Mouse (Mus musculus) embryonic facial prominence, embryonic 13.5 days (tissue): ENCODE measurements at regions not wholly inside any gene's neighbourhood (a gene's known extent, or its start where the extent isn't known, plus 50 kb on each side); places are given as distances from the start of the nearest gene placed in this dataset.
A peak's percentile ranks its signal among the peaks of the same experiment; 100 is the strongest.

Source experiments
- ATAC-seq: fragments of 200-750 bp; cut with Nextera tagmentation; 2 replicates; pipeline ENCODE4 v1.8.0; 2017; ENCODE audit warnings: low read depth; ENCODE audit not compliant: insufficient number of reproducible peaks, insufficient read depth, low FRiP score, low TSS enrichment
- H3K27ac ChIP-seq: fragments of 300-500 bp; sonication (generic); 2 replicates; pipeline ENCODE4 v1.5.1; 2015; ENCODE audit warnings: moderate library complexity, mild to moderate bottlenecking, inconsistent platforms
- H3K27me3 ChIP-seq: fragments of 300-500 bp; sonication (generic); 2 replicates; pipeline ENCODE4 v1.6.1; 2015; ENCODE audit warnings: mild to moderate bottlenecking, inconsistent platforms
- H3K36me3 ChIP-seq: fragments of 300-500 bp; sonication (generic); 2 replicates; pipeline ENCODE4 v1.6.1; 2015; ENCODE audit warnings: mild to moderate bottlenecking, inconsistent platforms
- H3K4me1 ChIP-seq: fragments of 300-500 bp; sonication (generic); 2 replicates; pipeline ENCODE4 v1.6.1; 2015; ENCODE audit warnings: inconsistent platforms
- H3K4me2 ChIP-seq: fragments of 300-500 bp; sonication (generic); 2 replicates; pipeline ENCODE4 v1.6.1; 2015; ENCODE audit warnings: moderate library complexity, mild to moderate bottlenecking, inconsistent platforms
- H3K4me3 ChIP-seq: fragments of 300-500 bp; sonication (generic); 2 replicates; pipeline ENCODE4 v1.5.1; 2015; ENCODE audit warnings: mild to moderate bottlenecking, inconsistent platforms
- H3K9ac ChIP-seq: fragments of 300-500 bp; sonication (generic); 2 replicates; pipeline ENCODE4 v1.6.1; 2015; ENCODE audit warnings: mild to moderate bottlenecking, inconsistent platforms
- H3K9me3 ChIP-seq: fragments of 300-500 bp; sonication (generic); 2 replicates; pipeline ENCODE4 v1.6.1; 2016; ENCODE audit warnings: inconsistent platforms
- WGBS: fragments of 180-500 bp; shearing (Covaris S2); methylation state at CpG from one replicate; pipeline ENCODE4 v1.1.7; 2015; ENCODE audit warnings: mixed read lengths; 5-methylcytosine and 5-hydroxymethylcytosine counted together

DNA sequence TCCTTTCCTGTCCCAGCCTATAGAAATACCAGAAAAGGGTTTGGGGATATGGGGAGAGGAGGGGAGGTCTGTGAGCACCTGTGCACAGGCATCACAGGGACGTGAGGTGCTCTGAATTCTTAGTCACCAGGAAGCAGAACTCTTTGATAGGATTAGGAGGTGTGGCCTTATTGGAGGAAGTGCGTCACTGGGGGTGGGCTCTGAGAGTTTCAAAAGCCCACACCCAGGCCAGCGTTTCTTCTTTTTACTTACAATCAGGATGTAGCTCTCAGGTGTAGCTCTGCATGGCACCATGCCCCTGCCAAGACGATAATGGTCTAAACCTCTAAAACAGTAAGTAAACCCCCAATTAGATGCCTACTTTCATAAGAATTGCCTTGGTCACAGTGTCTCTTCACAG is 162.6 kb upstream of the Ank start:
- Histone ChIP-seq H3K4me3 (no peak overlapping the region), H3K4me2 (no peak overlapping the region), H3K9ac (no peak overlapping the region), H3K4me1 (no peaks in the 10 kb centered on the region), H3K27ac (no peak overlapping the region), H3K36me3 (no peaks in the 10 kb centered on the region), H3K9me3 (no peaks in the 10 kb centered on the region), H3K27me3 (no peaks in the 10 kb centered on the region)
- WGBS = 71% methylated on average over 4 of the region's 4 CpGs
- ATAC-seq = no peak

DNA sequence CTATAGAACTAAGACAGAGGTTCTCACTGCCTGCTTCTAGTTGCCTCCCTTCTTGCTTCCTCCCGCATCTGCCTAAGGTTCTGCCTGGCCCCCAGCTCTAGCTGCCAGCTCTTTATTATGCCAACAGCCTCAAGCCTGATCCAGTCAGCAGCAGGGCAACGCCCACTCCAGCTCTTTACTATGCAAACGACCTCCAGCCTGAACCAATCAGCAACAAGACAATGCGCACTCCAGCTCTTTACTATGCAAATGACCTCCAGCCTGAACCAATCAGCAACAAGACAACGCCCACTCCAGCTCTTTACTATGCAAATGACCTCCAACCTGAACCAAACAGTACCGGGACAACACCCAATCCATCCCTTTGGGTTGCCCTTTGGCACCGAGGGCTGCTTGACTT is 162.2 kb upstream of the Ank start:
- H3K27me3 ChIP-seq = no peaks in the 10 kb centered on the region
- H3K4me1 ChIP-seq = no peaks in the 10 kb centered on the region
- no peak overlapping the region for H3K4me3 ChIP-seq
- no peak for ATAC-seq
- 65% methylated on average over 7 of the region's 7 CpGs for WGBS
- H3K4me2 ChIP-seq = no peak overlapping the region
- no peaks in the 10 kb centered on the region for H3K9me3 ChIP-seq
- H3K27ac ChIP-seq = no peak overlapping the region
- no peak overlapping the region for H3K9ac ChIP-seq
- H3K36me3 ChIP-seq = no peaks in the 10 kb centered on the region

DNA sequence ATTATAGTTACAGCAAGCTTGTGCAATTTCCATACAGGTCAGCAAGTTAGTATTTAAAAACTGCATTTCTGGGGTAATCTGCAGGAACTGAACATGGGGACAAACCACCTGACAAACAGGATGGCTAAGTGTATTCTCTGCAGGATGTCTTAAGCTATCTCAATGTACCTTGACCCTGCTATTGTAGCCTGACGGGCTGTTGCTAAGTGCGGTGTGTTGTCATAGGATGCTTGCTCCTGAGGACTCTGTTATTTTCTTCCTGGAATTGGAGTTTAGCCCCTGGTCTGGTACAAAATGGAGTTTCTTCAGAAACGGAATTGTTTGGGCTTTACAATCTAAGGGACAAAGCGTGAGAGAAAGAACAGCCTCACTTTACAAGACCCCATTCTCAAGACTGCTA is 161.4 kb upstream of the Ank start:
- Histone ChIP-seq H3K36me3 (no peaks in the 10 kb centered on the region), H3K4me1 (no peaks in the 10 kb centered on the region), H3K4me2 (no peak overlapping the region), H3K27me3 (no peaks in the 10 kb centered on the region), H3K4me3 (no peak overlapping the region), H3K9ac (no peak overlapping the region), H3K9me3 (no peaks in the 10 kb centered on the region), H3K27ac (no peak overlapping the region)
- ATAC-seq = no peak
- 87% methylated on average over 4 of the region's 4 CpGs for WGBS

- Histone ChIP-seq H3K36me3 (no peaks in the 10 kb centered on the region), H3K4me3 (no peak overlapping the region), H3K27ac (no peak overlapping the region), H3K9me3 (no peaks in the 10 kb centered on the region), H3K27me3 (no peaks in the 10 kb centered on the region), H3K4me2 (no peak overlapping the region), H3K4me1 (no peaks in the 10 kb centered on the region), H3K9ac (no peak overlapping the region)
- 29% methylated on average over 4 of the region's 4 CpGs for WGBS
- ATAC-seq = no peak
These were observed 157.8 kb upstream of the Ank start for GRCm38 (mm10) chr15:27308639-27309038.

DNA sequence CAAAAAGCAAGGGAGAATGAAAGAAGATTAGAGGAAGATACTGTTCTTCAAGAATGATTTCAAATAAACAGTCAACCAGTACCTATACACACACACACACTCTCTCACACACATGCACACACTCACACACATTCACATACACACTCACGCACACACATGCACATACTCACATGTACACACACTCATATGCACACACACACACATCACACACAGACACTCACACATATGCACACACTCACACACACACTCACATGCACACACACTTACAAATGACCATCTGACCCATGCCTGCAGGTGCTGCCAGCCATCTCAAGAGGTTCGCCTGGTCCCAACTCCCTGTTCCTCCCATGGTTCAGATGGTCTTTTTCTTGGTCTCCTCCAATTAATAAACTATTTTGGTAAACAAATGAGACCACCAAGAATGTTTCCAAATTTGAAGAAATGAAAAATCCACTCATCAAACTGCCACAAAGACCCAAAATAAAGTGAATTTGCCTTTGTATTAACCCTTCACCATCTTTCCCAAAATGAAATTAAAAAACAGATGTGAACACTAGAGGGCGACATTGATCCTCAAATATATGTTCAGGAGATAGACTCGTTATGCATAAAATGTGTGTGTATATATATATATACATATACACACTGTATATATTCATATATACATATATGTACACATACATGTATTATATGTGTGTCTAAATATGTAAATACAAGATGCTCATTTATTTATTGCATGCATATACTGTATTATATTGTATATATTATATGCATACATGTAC is 150.3 kb upstream of the Ank start:
- Histone ChIP-seq H3K4me1 (no peaks in the 10 kb centered on the region), H3K27me3 (no peaks in the 10 kb centered on the region), H3K4me3 (no peak overlapping the region), H3K4me2 (no peak overlapping the region), H3K27ac (no peak overlapping the region), H3K9ac (no peak overlapping the region), H3K9me3 (no peaks in the 10 kb centered on the region), H3K36me3 (no peaks in the 10 kb centered on the region)
- 48% methylated on average over 4 of the region's 4 CpGs for WGBS
- no peak for ATAC-seq

DNA sequence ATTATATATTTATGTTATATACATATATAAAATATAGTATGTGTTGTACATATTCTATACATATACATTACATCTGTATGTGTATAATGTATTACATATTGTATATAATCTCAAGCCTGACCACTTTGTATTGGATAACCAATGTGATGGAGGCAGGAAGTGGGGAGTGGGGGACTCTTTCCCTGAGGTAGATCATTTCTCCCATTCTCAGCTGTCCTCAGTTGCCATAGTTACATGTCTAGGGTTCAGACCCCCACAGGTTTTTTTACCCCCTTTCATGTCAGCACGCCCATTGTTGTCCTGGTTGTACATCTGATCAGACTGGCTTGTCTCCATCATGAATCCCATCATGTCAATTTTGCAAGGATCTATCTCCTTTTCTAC is 149.7 kb upstream of the Ank start:
- no peak for ATAC-seq
- H3K9me3 ChIP-seq = no peaks in the 10 kb centered on the region

DNA sequence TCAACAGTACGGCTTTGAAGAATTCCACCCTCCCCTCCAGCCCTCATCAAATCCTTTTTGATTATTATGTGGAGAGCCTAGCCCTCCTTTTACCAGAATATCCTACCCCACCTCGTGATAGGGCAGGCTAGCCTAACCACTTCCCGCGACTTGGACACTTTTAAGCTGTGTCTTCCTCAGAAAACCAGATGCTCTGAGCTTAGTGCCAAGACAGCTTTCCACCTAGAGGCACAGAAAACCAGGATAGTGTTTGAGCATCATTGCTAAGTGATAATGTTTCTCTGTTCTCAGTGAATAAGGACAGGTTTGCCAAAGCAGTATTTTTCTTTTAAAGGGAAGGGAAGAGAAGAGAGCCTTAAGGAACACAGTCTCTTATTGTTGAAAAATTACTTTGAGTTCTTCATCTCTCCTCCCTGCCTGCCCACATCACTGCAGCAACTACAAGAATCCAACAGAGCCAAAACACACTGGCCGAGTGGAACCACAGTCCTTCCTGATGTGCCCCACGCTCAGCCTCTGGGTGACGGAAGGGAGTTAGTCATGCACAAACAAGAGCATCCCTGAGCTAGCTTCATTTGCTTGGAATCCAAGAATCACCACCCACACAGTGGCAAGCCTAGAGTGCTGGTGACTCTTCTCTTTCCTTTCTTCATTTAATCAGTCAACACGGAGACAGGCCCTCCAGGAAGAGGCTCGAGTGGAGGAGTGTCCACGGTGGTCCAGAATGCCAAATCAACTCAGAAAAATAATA is 144.4 kb upstream of the Ank start:
- H3K4me3 ChIP-seq = no peak overlapping the region
- H3K36me3 ChIP-seq = no peaks in the 10 kb centered on the region
- H3K27me3 ChIP-seq = no peaks in the 10 kb centered on the region
- H3K4me1 ChIP-seq = peaks cover 12% of the 10 kb centered on the region
- no peak overlapping the region for H3K4me2 ChIP-seq
- no peak for ATAC-seq
- no peak overlapping the region for H3K27ac ChIP-seq
- H3K9ac ChIP-seq = no peak overlapping the region
- no peaks in the 10 kb centered on the region for H3K9me3 ChIP-seq
- WGBS = 78% methylated on average over 10 of the region's 10 CpGs

More for the DNA sequence above, 149.7 kb upstream of the Ank start:
- 81% methylated on average over 1 of the region's 1 CpGs for whole genome bisulfite sequencing
- Histone ChIP-seq H3K4me1 (no peaks in the 10 kb centered on the region), H3K36me3 (no peaks in the 10 kb centered on the region), H3K4me2 (no peak overlapping the region), H3K27me3 (no peaks in the 10 kb centered on the region), H3K4me3 (no peak overlapping the region), H3K9ac (no peak overlapping the region), H3K27ac (no peak overlapping the region)

GRCm38 (mm10) chr15:27325847-27326548 is 140.5 kb upstream of the Ank start:
- Histone ChIP-seq H3K4me2 (no peak overlapping the region), H3K4me3 (no peak overlapping the region), H3K27ac (no peak overlapping the region), H3K4me1 (peaks cover 12% of the 10 kb centered on the region), H3K9me3 (no peaks in the 10 kb centered on the region), H3K27me3 (no peaks in the 10 kb centered on the region), H3K36me3 (no peaks in the 10 kb centered on the region), H3K9ac (no peak overlapping the region)
- 26% methylated on average over 15 of the region's 15 CpGs for WGBS
- peak; percentile 67; the same call in 1 of the 2 replicates for ATAC-seq

DNA sequence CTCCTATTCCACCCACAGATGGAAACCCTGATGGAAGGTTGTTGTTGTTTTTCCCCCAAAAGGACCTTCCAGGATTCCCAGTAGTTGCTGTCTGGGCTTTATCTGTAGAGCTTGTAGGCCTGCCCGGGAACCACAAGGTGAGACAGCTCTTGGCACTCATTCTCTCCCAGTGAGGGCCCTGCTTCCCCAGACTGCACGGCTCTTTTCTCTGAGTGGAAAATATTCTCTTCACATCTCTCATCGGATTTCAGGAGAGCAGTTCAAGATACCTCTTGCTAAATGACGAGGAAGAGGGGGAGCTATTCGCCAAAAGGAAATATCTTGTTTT is 140.0 kb upstream of the Ank start:
- no peak overlapping the region for H3K4me2 ChIP-seq
- H3K9me3 ChIP-seq = no peaks in the 10 kb centered on the region
- H3K27ac ChIP-seq = no peak overlapping the region
- no peak for ATAC-seq
- WGBS = 55% methylated on average over 5 of the region's 5 CpGs
- H3K9ac ChIP-seq = no peak overlapping the region
- no peak overlapping the region for H3K4me3 ChIP-seq
- H3K4me1 ChIP-seq = peaks cover 12% of the 10 kb centered on the region
- no peaks in the 10 kb centered on the region for H3K27me3 ChIP-seq
- no peaks in the 10 kb centered on the region for H3K36me3 ChIP-seq

- Histone ChIP-seq H3K27me3 (no peaks in the 10 kb centered on the region), H3K4me2 (no peak overlapping the region), H3K36me3 (no peaks in the 10 kb centered on the region), H3K4me1 (peaks cover 12% of the 10 kb centered on the region), H3K4me3 (no peak overlapping the region), H3K27ac (no peak overlapping the region), H3K9ac (no peak overlapping the region), H3K9me3 (no peaks in the 10 kb centered on the region)
- ATAC-seq = no peak
- WGBS = 80% methylated on average over 5 of the region's 5 CpGs
These were observed 138.7 kb upstream of the Ank start for GRCm38 (mm10) chr15:27327744-27328143.

DNA sequence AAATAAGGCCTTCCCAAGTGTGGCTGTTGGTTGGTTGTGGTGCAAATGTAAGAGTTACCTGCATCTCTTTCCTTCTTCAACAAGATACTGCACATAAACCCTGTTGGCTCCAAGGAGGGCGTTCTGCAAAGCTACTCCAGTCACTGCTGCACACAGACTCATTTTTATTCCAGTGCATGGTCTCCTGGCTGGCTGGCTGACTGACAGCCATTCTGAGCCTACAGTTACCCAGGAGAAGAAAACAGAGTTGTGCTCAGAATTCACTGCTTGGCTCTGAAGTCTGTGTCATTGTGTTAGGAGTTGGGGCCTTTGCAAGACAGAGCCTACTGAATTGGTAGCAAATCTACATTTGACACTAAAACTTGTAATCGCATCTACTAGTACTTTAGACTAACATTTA is 138.0 kb upstream of the Ank start:
- no peak overlapping the region for H3K4me3 ChIP-seq
- no peaks in the 10 kb centered on the region for H3K9me3 ChIP-seq
- peaks cover 12% of the 10 kb centered on the region for H3K4me1 ChIP-seq
- WGBS = 83% methylated on average over 2 of the region's 2 CpGs
- H3K27ac ChIP-seq = no peak overlapping the region
- H3K27me3 ChIP-seq = no peaks in the 10 kb centered on the region
- no peaks in the 10 kb centered on the region for H3K36me3 ChIP-seq
- ATAC-seq = no peak
- H3K4me2 ChIP-seq = no peak overlapping the region
- no peak overlapping the region for H3K9ac ChIP-seq

- Histone ChIP-seq H3K27me3 (no peaks in the 10 kb centered on the region), H3K36me3 (no peaks in the 10 kb centered on the region), H3K4me1 (no peaks in the 10 kb centered on the region), H3K9me3 (no peaks in the 10 kb centered on the region), H3K9ac (no peak overlapping the region), H3K4me2 (no peak overlapping the region), H3K4me3 (no peak overlapping the region), H3K27ac (no peak overlapping the region)
- 70% methylated on average over 4 of the region's 4 CpGs for WGBS
- ATAC-seq = no peak
These were observed 126.4 kb upstream of the Ank start for GRCm38 (mm10) chr15:27340070-27340469.
